Mouse (Mus musculus): ENCODE results near the gene Ccdc13.

The Ccdc13 gene

GRCm38 (mm10) chr9:121846526-121847118, 7.4 kb upstream of the Ccdc13 start:
- peak; percentile 62 for DNase-seq (ENCODE audit: low read depth, low spot score)

- peak; percentile 23 for DNase-seq (ENCODE audit: low read depth, low spot score)
These were observed 3.7 kb upstream of the Ccdc13 start for GRCm38 (mm10) chr9:121842914-121843313.

- no peak for DNase-seq (ENCODE audit: low read depth, low spot score)
These were observed 333 bp upstream of the Ccdc13 start for GRCm38 (mm10) chr9:121839622-121839965.

GRCm38 (mm10) chr9:121838008-121838407, 1.3 kb downstream of the Ccdc13 start:
- DNase-seq (ENCODE audit: low read depth, low spot score) = no peak

GRCm38 (mm10) chr9:121833825-121834224, 5.4 kb downstream of the Ccdc13 start:
- no peak for DNase-seq (ENCODE audit: low read depth, low spot score)

GRCm38 (mm10) chr9:121830956-121831293, 8.3 kb downstream of the Ccdc13 start:
- peak; percentile 72 for DNase-seq (ENCODE audit: low read depth, low spot score)

- peak; percentile 40 for DNase-seq (ENCODE audit: low read depth, low spot score)
These were observed 8.9 kb downstream of the Ccdc13 start for GRCm38 (mm10) chr9:121830243-121830955.

GRCm38 (mm10) chr9:121829270-121829992, 9.8 kb downstream of the Ccdc13 start:
- no peak for DNase-seq (ENCODE audit: low read depth, low spot score)

- no peak for DNase-seq (ENCODE audit: low read depth, low spot score)
These were observed 10.9 kb downstream of the Ccdc13 start for GRCm38 (mm10) chr9:121828314-121828713.

GRCm38 (mm10) chr9:121826356-121826755, 12.9 kb downstream of the Ccdc13 start:
- DNase-seq (ENCODE audit: low read depth, low spot score) = no peak

GRCm38 (mm10) chr9:121823991-121824390, 15.3 kb downstream of the Ccdc13 start:
- DNase-seq (ENCODE audit: low read depth, low spot score) = no peak

- DNase-seq (ENCODE audit: low read depth, low spot score) = no peak
These were observed 16.2 kb downstream of the Ccdc13 start for GRCm38 (mm10) chr9:121823051-121823450.

- no peak for DNase-seq (ENCODE audit: low read depth, low spot score)
These were observed 16.7 kb downstream of the Ccdc13 start for GRCm38 (mm10) chr9:121822585-121822991.

- no peak for DNase-seq (ENCODE audit: low read depth, low spot score)
These were observed 18.5 kb downstream of the Ccdc13 start for GRCm38 (mm10) chr9:121820765-121821164.

GRCm38 (mm10) chr9:121819771-121820471, 19.3 kb downstream of the Ccdc13 start:
- DNase-seq (ENCODE audit: low read depth, low spot score) = no peak

- no peak for DNase-seq (ENCODE audit: low read depth, low spot score)
These were observed 20.0 kb downstream of the Ccdc13 start for GRCm38 (mm10) chr9:121819073-121819770.

- no peak for DNase-seq (ENCODE audit: low read depth, low spot score)
These were observed 24.1 kb downstream of the Ccdc13 start for GRCm38 (mm10) chr9:121815183-121815582.

- DNase-seq (ENCODE audit: low read depth, low spot score) = no peak
These were observed 29.0 kb downstream of the Ccdc13 start for GRCm38 (mm10) chr9:121810081-121810821.

- no peak for DNase-seq (ENCODE audit: low read depth, low spot score)
These were observed 30.8 kb downstream of the Ccdc13 start for GRCm38 (mm10) chr9:121808511-121808910.

GRCm38 (mm10) chr9:121807947-121808346, 31.3 kb downstream of the Ccdc13 start:
- DNase-seq (ENCODE audit: low read depth, low spot score) = no peak

- no peak for DNase-seq (ENCODE audit: low read depth, low spot score)
These were observed 31.7 kb downstream of the Ccdc13 start for GRCm38 (mm10) chr9:121807546-121807945.
